Mouse (Mus musculus): ENCODE results near the gene Alg3. TPM values are rescaled to one million over a fixed set of nuclear protein-coding genes. Genes with fewer than 3 reads are reported as not detected.

The Alg3 gene
- 10.7 TPM for polyA plus RNA-seq (2014; fragmentation: Illumina TruSeq; extraction: RNeasy Lipid Tissue Mini Kit (QIAGEN cat#74804); ENCODE audit: low read depth, low replicate concordance)

DNA sequence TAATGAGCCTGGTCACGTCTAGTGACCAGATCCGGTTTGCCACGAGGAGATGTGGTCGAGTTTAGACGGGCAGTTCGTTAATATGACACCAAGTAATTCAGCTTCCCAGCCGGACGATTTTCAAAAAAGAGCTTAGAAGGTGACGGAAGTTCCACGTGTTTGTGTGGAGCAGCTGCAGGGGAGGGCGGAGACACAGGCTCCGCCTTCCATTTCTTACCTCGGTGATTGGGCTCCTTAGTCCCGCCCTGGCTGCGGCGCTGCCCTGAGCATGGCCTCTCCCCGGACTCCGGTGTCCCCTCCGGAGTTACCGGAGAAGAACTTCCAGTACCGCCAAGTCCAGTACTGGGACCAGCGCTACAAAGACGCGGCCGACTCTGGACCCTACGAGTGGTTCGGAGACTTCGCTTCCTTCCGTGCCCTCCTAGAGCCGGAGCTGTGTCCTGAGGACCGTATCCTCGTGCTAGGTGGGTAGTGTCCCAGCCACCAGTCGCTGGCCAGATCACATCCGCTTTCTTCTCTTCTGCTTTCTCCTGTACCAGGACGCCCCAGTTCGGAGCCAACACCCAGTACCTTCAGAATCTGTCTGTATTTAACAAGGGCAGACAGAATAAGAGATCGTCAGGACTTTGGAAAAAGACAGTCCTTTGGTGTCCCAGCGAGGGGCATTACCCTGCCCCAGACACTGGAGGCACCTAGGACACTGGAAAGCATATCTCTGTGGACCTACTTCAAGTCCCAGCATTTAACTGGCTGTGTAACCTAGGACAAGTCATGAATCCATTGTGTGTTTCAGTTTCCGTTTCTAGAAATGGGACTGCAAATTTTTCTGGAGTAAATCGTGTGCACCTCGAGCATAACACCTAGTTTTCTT lies at the start of gene Alg3, which contains the start of the genes Eef1akmt4 and Gm49333:
Gene Alg3 (minus strand): TSS at position 379 of the 871 bp plus-strand sequence.
Gene Eef1akmt4 (plus strand): TSS at position 237 of the 871 bp plus-strand sequence.
Gene Gm49333 (plus strand): TSS at position 254 of the 871 bp plus-strand sequence.

DNA sequence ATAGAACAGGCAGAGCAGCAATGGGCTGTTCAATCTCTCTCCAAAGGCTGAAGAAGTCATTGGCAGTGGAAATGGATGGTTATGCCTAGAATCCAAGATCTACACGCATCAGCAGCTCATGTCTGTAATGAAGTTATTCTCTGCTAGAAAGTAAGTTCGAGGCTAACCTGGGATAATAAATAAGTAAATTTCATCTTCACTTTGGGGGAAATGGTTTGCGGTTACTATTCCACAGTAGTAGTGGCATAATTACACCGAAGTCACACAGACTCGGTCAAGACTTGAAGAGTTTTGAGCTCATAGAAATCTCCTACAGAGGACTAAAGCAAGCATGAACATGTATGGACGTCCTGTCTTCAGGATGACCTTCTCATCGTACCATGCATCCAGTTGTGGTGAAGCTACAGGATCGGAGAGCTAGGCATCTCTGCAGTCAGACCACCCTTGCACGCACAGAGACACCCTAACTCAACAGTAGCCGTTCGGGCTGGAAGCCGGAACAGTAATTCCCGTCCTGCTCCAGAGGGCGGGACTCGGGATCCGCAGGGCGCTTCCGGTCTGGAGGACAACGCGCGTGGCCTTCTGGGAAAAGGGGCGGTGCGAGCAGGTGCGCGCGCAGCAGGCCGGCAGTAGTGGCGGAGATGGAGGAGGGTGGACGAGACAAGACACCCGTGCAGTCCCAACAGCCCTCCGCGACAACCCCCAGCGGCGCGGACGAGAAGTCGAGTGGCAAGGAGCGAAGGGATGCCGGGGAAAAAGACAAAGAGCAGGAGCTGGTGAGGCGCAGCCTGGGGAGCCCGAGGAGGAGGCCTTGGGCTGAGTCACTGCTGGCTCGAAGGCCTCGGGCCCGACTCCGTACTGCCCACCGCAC lies 39.8 kb upstream of the Alg3 start, which contains the start of gene Psmd2:
Gene Psmd2 (plus strand): TSS at position 577 of the 871 bp plus-strand sequence.

DNA sequence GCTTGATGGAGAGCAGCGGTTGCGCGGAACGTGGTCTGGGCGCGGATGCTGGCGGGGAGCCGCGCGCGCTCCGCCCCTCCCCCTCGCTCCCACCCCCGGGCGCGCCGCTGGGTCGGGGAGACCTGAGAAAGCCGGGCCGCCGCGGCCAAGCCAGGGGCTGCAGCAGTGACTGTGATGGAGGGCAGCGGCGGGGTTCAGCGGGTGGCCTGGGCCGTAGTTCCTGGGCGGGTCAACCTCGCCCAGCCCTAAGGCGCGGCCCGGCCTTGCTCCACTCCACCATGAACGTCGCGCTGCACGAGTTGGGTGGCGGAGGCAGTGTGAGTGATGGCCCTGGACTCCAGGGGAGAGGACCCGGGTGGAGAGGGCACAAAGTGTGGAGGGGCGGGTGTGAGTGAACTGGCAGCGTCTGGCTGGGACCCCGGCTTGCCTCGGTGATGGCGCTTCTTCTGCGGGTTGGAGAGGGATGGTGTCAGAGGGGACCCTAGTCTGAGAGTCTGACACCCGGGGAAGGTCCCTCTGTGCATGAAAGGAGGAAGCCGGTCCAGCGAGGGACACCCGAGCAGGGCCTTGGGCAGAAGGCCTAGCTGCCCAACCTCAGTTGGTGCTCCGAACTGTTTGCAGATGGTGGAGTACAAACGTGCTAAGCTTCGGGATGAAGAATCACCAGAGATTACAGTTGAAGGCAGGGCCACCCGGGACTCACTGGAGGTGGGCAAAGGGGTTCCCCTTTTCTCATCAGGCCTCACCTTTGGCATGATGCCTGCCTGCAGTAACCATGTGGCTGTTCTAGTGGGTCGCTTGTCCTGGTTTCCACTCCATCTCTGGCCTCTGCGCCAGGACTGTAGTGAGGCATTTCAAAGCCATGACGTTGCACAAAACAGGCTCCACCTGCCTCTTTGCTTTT lies 18.4 kb upstream of the Alg3 start, which contains the start of gene Ece2:
Gene Ece2 (plus strand): TSS at position 98 of the 904 bp plus-strand sequence.

DNA sequence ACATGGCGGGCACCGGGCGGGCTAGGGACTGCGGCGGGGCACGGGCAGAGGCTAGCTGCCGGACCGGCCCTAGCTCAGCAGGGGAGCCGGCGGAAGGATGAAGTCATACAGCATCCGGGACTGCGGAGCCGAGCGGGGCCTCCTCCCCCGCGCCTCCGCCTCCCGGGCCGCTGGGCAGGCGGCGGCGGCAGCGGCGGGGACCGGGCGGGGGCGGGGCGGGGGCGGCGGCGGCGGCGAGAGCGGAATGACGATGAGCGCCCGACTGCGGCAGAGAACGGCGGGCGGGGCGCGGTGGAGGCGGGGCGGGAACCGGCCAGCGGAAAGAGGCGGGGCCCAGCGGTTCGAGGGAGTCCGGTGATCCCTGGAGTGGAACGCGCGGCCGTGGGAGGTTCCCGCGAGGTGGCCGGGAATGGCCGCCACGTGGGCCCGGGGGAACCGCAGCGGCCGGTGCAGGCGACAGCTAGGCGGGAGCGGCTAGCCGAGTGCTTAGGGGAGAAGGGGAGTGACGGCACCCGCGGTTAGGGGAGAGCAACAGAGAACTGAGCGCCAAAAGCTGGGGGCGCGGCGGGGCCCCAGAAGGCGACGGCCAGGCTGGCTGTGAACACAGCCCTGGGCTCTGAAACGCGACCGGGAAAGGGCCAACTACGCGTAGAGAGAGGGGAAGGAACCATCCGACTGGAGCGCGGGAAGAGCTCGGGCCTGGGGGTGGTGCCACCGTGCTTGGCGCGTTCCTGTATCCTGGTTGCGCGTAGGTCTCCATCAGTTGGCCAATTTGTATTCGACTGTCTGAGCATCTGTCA lies 9.9 kb upstream of the Alg3 start, which contains the start of gene Camk2n2:
Gene Camk2n2 (minus strand): TSS at position 97 of the 800 bp plus-strand sequence.

DNA sequence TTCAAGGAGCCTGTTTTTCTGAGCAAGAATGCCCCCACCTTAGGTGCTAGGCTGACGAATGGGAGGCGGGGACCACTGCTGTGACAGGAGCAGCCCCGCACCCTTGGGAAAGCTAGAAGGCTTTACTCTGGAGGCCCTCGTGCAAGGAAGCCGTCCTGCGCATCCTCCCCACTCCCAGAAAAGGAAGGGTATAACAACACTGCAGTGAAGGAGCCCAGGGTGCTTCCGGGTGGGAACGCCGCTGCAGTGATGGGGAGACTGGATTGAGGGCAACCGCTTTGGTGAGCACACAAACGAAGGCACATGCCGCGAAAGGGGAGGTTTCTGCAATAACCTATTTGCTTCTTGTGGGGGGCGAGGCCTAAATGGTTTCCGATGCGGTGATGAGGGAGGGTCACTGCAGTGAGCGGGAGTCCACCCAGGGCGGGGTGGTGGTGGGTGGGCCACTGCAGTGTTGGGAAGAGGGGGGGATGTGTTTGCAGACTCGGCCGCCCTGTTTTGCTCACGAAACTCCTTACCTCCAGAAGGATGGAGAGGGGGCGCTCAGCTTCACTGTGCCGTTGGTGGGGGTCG lies 22.1 kb downstream of the Alg3 start, which contains the start of gene Vwa5b2:
Gene Vwa5b2 (plus strand): TSS at position 106 of the 573 bp plus-strand sequence.

Other genes starting within 250 kb of the Alg3 start
- gene Abcc5, start 185.3 kb downstream of the Alg3 start, polyA plus RNA-seq (2014; fragmentation: Illumina TruSeq; extraction: RNeasy Lipid Tissue Mini Kit (QIAGEN cat#74804); ENCODE audit: low read depth, low replicate concordance): 47.1 TPM
- gene Eif2b5, start 112.9 kb downstream of the Alg3 start, polyA plus RNA-seq (2014; fragmentation: Illumina TruSeq; extraction: RNeasy Lipid Tissue Mini Kit (QIAGEN cat#74804); ENCODE audit: low read depth, low replicate concordance): 59.9 TPM
- gene Dvl3, start 94.8 kb downstream of the Alg3 start, polyA plus RNA-seq (2014; fragmentation: Illumina TruSeq; extraction: RNeasy Lipid Tissue Mini Kit (QIAGEN cat#74804); ENCODE audit: low read depth, low replicate concordance): 34.4 TPM
- gene Ap2m1, start 76.3 kb downstream of the Alg3 start, polyA plus RNA-seq (2014; fragmentation: Illumina TruSeq; extraction: RNeasy Lipid Tissue Mini Kit (QIAGEN cat#74804); ENCODE audit: low read depth, low replicate concordance): 211 TPM
- gene Abcf3, start 63.2 kb downstream of the Alg3 start, polyA plus RNA-seq (2014; fragmentation: Illumina TruSeq; extraction: RNeasy Lipid Tissue Mini Kit (QIAGEN cat#74804); ENCODE audit: low read depth, low replicate concordance): 55.8 TPM
- not detected for gene Vwa5b2, start 22.3 kb downstream of the Alg3 start, polyA plus RNA-seq (2014; fragmentation: Illumina TruSeq; extraction: RNeasy Lipid Tissue Mini Kit (QIAGEN cat#74804); ENCODE audit: low read depth, low replicate concordance)
- 6.5 TPM for gene Eef1akmt4, start 142 bp downstream of the Alg3 start, polyA plus RNA-seq (2014; fragmentation: Illumina TruSeq; extraction: RNeasy Lipid Tissue Mini Kit (QIAGEN cat#74804); ENCODE audit: low read depth, low replicate concordance)
- gene Gm49333, start 125 bp downstream of the Alg3 start, polyA plus RNA-seq (2014; fragmentation: Illumina TruSeq; extraction: RNeasy Lipid Tissue Mini Kit (QIAGEN cat#74804); ENCODE audit: low read depth, low replicate concordance): 0.47 TPM
- 0.60 TPM for gene Camk2n2, start 9.6 kb upstream of the Alg3 start, polyA plus RNA-seq (2014; fragmentation: Illumina TruSeq; extraction: RNeasy Lipid Tissue Mini Kit (QIAGEN cat#74804); ENCODE audit: low read depth, low replicate concordance)
- gene Ece2, start 18.1 kb upstream of the Alg3 start, polyA plus RNA-seq (2014; fragmentation: Illumina TruSeq; extraction: RNeasy Lipid Tissue Mini Kit (QIAGEN cat#74804); ENCODE audit: low read depth, low replicate concordance): 0.29 TPM
- 182 TPM for gene Psmd2, start 39.9 kb upstream of the Alg3 start, polyA plus RNA-seq (2014; fragmentation: Illumina TruSeq; extraction: RNeasy Lipid Tissue Mini Kit (QIAGEN cat#74804); ENCODE audit: low read depth, low replicate concordance)
- 230 TPM for gene Eif4g1, start 56.6 kb upstream of the Alg3 start, polyA plus RNA-seq (2014; fragmentation: Illumina TruSeq; extraction: RNeasy Lipid Tissue Mini Kit (QIAGEN cat#74804); ENCODE audit: low read depth, low replicate concordance)
- gene Fam131a, start 81.5 kb upstream of the Alg3 start, polyA plus RNA-seq (2014; fragmentation: Illumina TruSeq; extraction: RNeasy Lipid Tissue Mini Kit (QIAGEN cat#74804); ENCODE audit: low read depth, low replicate concordance): 30.1 TPM
- gene Polr2h, start 105.9 kb upstream of the Alg3 start, polyA plus RNA-seq (2014; fragmentation: Illumina TruSeq; extraction: RNeasy Lipid Tissue Mini Kit (QIAGEN cat#74804); ENCODE audit: low read depth, low replicate concordance): 18.3 TPM
- 3.7 TPM for gene Clcn2, start 106.0 kb upstream of the Alg3 start, polyA plus RNA-seq (2014; fragmentation: Illumina TruSeq; extraction: RNeasy Lipid Tissue Mini Kit (QIAGEN cat#74804); ENCODE audit: low read depth, low replicate concordance)
- 2.7 TPM for gene Chrd, start 121.4 kb upstream of the Alg3 start, polyA plus RNA-seq (2014; fragmentation: Illumina TruSeq; extraction: RNeasy Lipid Tissue Mini Kit (QIAGEN cat#74804); ENCODE audit: low read depth, low replicate concordance)
- gene Thpo, start 122.8 kb upstream of the Alg3 start, polyA plus RNA-seq (2014; fragmentation: Illumina TruSeq; extraction: RNeasy Lipid Tissue Mini Kit (QIAGEN cat#74804); ENCODE audit: low read depth, low replicate concordance): 0.39 TPM

All from heart, adult 10 weeks (tissue).